Mouse (Mus musculus) liver, adult (tissue): Measurements from ENCODE around the gene Myo10.

Experiments used
- GATA4 ChIP-seq: IDR thresholded peaks from 2 replicates; pipeline ENCODE4 v1.6.1; 2014; ENCODE audit warnings: mild to moderate bottlenecking, low read length; ENCODE audit not compliant: insufficient replicate concordance

The Myo10 gene

DNA sequence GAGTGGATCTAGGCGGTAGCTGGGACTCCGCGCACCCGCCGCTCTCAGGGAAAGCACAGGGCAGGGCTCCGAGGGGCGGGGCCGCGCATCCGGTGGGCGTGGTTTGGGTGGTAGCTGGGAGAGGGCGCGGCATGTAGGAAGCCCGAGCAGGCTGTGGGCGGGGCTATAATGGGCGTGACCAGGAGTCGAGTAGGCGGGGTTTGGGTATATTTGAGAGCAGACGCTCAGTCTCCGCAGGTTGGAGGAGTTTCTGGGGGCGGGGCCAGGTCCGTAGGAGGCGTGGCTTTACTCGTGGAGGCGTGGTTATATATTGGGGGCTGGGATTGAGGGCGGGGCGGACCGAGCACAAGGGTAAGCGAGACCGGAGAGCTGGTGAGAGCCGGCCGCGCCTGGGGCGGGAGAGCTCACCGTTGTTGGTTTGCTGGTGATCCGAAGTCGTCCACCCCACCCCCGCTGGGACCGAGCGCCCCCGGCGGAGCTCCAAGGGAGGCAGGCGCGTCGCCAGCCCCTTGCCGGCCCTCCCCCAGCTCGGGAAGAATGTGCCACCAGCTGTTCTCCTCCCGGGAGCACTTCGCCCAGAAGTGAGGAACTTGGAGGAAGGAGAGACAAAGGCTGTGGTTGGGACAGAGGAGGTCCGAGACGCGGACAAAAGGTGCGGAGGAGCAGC lies at the start of gene Myo10:
TSS of gene Myo10 (plus strand) at position 326 of the 667 bp plus-strand sequence.
- TF ChIP-seq GATA4, result no peak; the same call in 1 of the 2 replicates

- no peak for TF ChIP-seq GATA4
Observed at GRCm38 (mm10) chr15:25573113-25573512, 49.2 kb upstream of the Myo10 start.

GRCm38 (mm10) chr15:25573876-25574601 lies 48.3 kb upstream of the Myo10 start:
- TF ChIP-seq GATA4, result no peak

DNA sequence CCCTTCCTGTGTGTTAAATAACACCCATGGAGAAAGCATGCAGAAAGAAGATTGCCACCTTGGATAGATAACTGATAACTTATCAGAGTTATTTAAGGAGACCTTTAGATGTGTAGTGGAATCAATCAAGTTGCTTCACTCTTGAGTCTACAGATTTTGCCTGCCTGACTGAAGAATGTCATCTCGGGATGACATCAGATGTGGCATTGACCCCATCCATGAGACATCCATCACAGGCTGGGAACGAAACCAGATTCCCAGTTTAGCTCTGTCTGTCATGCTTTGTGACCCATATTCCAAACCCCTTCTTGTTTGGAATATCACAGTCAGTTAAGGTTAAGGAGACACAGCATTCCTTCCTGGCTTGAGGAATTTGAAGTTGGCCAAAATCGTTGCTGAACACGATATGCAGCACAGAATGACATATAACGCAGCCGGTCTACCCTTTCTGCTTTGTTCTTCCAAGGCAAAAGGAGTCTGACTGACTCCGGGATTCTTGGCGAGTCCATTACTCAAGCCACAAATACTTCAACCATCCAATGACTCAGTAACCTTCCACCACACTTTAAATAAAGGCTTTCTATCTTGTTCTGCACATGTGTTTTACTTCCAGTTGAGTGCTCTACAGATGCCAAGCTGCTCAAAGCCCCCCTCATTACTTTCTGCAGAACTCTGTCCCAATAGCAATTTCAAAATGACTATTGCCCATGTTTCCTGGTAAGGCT lies 44.8 kb upstream of the Myo10 start:
- TF ChIP-seq GATA4, result no peak

DNA sequence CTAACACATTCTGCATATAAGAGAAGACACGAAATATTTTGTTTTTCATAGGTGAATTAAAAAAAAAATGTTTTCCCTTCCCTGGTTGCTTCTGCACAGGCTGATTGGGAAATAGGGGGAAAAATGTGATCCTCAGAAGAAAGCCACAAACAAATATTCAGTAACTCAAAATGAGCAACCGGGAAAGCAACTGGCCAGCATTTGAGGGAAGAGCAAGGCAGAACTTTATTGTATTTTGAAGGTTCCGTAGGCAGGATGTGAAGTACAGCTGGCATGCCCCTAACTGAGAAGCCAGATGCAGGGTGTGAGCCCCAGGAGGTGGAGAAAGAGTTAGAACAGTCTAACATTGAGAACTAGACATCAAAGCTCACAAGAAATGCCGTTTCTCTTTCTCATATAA lies 44.0 kb upstream of the Myo10 start:
- TF ChIP-seq GATA4, result no peak

DNA sequence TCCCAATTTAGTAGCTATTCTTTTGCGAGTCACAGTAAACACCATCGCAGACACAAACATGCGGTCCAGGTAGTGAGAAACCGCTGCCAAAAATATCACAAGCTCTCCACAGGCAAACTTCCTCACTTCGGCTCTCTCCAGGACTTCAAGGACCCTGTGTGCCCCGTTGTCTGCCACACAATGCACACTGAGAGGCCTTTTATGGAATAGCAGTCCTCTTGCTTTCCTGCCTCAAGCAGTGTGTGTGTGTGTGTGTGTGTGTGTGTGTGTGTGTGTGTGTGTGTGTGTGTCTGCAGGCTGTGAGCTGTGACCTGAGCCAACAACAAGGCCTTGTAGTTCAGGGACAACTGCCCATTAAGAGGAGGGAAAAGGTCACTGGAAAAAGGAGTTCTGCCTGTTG lies 41.6 kb upstream of the Myo10 start:
- no peak for TF ChIP-seq GATA4

DNA sequence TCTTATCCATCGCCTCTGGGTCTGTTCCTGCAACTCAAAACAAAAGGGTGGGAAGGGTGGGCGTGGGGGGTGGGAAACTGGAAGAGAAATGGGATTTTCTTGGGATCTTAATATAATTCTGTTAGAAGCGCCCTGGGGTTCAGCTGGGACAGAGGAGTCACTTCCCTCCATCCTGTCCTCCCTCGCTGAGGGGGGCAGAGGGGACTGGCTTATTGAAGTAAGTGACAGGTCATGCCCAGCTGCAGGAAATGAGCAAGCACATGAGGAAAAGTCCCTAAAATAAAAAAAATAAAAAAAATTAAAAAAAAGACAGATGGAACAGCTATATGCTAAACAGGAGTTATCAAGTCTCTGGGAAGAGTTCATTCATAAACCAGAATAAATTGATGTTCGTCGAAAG lies 40.3 kb upstream of the Myo10 start:
- no peak for TF ChIP-seq GATA4

DNA sequence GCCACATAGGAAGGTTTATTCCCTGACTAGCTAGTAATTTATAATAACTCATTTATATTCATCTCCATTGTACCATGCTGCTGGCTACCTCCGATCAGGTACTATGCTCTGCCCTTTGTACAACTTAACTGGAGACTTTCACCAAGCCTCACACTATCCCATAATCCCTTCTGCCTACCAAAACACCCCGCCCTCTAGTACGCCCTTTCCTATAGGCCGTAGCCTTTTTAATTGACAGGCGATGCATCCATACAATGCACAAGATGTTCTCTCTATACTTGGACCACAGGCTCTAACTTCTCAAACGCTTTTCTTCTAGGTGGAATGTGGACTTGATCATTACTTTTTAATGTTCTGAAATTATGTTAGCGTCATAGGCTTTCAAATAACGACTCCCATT lies 39.0 kb upstream of the Myo10 start:
- TF ChIP-seq GATA4, result no peak

GRCm38 (mm10) chr15:25586828-25587227 lies 35.5 kb upstream of the Myo10 start:
- no peak for TF ChIP-seq GATA4

- TF ChIP-seq GATA4, result no peak
Observed at GRCm38 (mm10) chr15:25587943-25588342, 34.4 kb upstream of the Myo10 start.

DNA sequence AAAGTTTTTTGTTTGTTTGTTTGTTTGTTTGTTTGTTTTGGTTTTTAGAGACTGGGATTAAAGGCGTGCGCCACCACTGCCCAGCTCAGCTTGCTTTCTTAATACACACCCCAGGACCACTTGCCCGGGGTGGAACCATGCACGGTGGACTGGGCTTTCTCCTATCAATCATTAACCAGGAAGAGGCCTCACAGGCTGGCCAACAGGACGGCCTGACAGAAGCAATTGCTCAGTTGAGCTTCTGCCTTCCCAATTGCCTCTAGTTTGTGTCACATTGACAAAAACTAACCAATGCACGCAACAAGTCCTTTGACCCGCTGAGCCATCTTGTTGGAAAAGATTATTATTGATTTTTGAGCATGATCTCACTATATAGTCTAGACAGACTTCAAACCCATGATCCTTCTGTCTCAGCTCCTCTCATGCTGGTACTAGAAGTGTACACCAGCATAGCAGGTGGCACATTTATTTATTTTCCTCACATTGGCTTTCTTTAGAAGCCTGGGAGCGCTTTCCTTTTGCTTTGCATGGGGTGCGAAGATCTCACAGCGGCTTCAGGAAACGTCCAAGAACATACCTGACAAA lies 32.9 kb upstream of the Myo10 start:
- TF ChIP-seq GATA4, result no peak

GRCm38 (mm10) chr15:25589916-25590315 lies 32.4 kb upstream of the Myo10 start:
- TF ChIP-seq GATA4, result no peak

DNA sequence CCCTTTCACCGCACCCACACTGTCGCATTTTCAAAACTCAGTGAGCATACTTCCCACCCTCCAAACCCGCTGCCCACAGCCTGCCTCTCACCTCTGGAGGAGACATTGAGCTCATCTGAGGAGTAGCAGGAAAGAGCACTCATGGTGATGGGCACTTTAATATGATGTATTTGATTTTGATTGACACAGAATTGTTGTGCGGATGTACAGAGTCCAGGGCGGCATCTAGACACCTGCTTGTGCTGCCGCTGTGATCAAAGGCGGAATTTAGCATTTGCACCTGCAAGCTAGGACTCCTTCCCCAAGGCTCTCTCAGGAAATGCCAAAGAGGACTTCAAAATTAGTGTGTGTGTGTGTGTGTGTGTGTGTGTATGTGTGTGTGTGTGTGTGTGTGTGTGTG lies 31.4 kb upstream of the Myo10 start:
- TF ChIP-seq GATA4, result no peak

- TF ChIP-seq GATA4, result no peak
Observed at GRCm38 (mm10) chr15:25591964-25592363, 30.4 kb upstream of the Myo10 start.

DNA sequence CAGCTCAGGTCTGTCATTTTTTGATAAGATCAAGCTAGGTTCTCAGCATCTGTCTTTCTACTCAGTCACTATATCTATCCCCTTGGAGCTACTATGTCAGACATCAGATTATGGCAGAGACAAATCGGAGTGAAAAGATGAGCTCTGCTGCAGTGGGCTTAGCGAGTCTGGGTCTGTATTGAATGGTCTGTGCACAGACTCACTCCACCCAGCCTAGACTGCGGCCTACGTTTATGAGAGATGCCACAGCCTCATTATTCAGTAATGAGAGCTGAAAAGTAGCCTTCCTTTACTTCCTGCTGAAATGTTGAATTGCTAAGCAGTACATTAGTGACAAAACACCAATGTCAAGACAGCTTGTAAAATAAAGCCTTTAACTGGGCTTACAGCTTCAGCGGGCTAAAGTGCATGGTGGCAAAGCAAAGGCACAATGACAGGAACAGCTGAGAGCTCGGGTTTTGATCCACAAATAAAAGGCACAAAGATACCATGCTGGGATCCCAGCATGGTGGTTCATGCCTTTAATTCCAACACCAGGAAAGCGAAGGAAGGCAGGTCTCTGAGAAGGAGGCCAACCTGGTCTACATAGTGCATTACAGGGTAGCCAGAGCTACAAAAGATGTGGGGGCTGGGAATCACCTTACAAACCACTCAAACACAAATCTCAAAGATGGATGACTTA lies 28.7 kb upstream of the Myo10 start:
- no peak for TF ChIP-seq GATA4
